Mouse (Mus musculus): ENCODE measurements around the gene B4galnt3. TPM values are rescaled to one million over a fixed set of nuclear protein-coding genes. Genes with fewer than 3 reads are reported as not detected.

B4galnt3 gene
- polyA plus RNA-seq, 1 experiment from 2014 or later = 1.3 TPM

GRCm38 (mm10) chr6:120246676-120247075, 47.7 kb downstream of the B4galnt3 start:
- no peak overlapping the region for H3K9ac ChIP-seq (ENCODE audit: low read depth, low read length)
- 74% methylated on average over 5 of the region's 5 CpGs for WGBS
- no peaks in the 10 kb centered on the region for H3K27me3 ChIP-seq (replicated peaks; ENCODE audit: control insufficient read depth, insufficient read depth, low read length)
- H3K4me3 ChIP-seq (ENCODE audit: low read depth, low read length) = no peak overlapping the region
- no peak for ATAC-seq (ENCODE audit: low read depth)
- H3K9me3 ChIP-seq (ENCODE audit: control insufficient read depth, low read length) = no peaks in the 10 kb centered on the region
- no peak for DNase-seq (ENCODE audit: low spot score)
- H3K4me1 ChIP-seq (ENCODE audit: control insufficient read depth, insufficient read depth, low read length) = no peaks in the 10 kb centered on the region
- no peaks in the 10 kb centered on the region for H3K36me3 ChIP-seq (ENCODE audit: control insufficient read depth, insufficient read depth, low read length)
- H3K27ac ChIP-seq (replicated peaks; ENCODE audit: low read depth, low read length) = no peak overlapping the region
- no peak overlapping the region for H3K4me2 ChIP-seq (ENCODE audit: low read depth, low read length)

GRCm38 (mm10) chr6:120243250-120243649, 51.1 kb downstream of the B4galnt3 start:
- no peak overlapping the region for H3K4me3 ChIP-seq (ENCODE audit: low read depth, low read length)
- H3K9me3 ChIP-seq (ENCODE audit: control insufficient read depth, low read length) = no peaks in the 10 kb centered on the region
- peak; percentile 9 for DNase-seq (ENCODE audit: low spot score)
- no peak for ATAC-seq (ENCODE audit: low read depth)
- H3K27me3 ChIP-seq (replicated peaks; ENCODE audit: control insufficient read depth, insufficient read depth, low read length) = no peaks in the 10 kb centered on the region
- no peaks in the 10 kb centered on the region for H3K4me1 ChIP-seq (ENCODE audit: control insufficient read depth, insufficient read depth, low read length)
- H3K9ac ChIP-seq (ENCODE audit: low read depth, low read length) = no peak overlapping the region
- no peak overlapping the region for H3K4me2 ChIP-seq (ENCODE audit: low read depth, low read length)
- WGBS = 71% methylated on average over 8 of the region's 8 CpGs
- H3K36me3 ChIP-seq (ENCODE audit: control insufficient read depth, insufficient read depth, low read length) = no peaks in the 10 kb centered on the region
- 0 out of 2 replicates have a peak overlapping the region, but pooled peaks have one; percentile 18 for H3K27ac ChIP-seq (replicated peaks; ENCODE audit: low read depth, low read length)

GRCm38 (mm10) chr6:120242530-120242929, 51.8 kb downstream of the B4galnt3 start:
- no peak for DNase-seq (ENCODE audit: low spot score)
- WGBS = 65% methylated on average over 8 of the region's 8 CpGs
- no peak overlapping the region for H3K4me3 ChIP-seq (ENCODE audit: low read depth, low read length)
- no peaks in the 10 kb centered on the region for H3K9me3 ChIP-seq (ENCODE audit: control insufficient read depth, low read length)
- H3K36me3 ChIP-seq (ENCODE audit: control insufficient read depth, insufficient read depth, low read length) = no peaks in the 10 kb centered on the region
- H3K27me3 ChIP-seq (replicated peaks; ENCODE audit: control insufficient read depth, insufficient read depth, low read length) = no peaks in the 10 kb centered on the region
- H3K4me2 ChIP-seq (ENCODE audit: low read depth, low read length) = no peak overlapping the region
- no peak overlapping the region for H3K27ac ChIP-seq (replicated peaks; ENCODE audit: low read depth, low read length)
- no peak overlapping the region for H3K9ac ChIP-seq (ENCODE audit: low read depth, low read length)
- H3K4me1 ChIP-seq (ENCODE audit: control insufficient read depth, insufficient read depth, low read length) = no peaks in the 10 kb centered on the region
- no peak for ATAC-seq (ENCODE audit: low read depth)

GRCm38 (mm10) chr6:120241453-120241852, 52.9 kb downstream of the B4galnt3 start:
- Histone ChIP-seq H3K27me3 (replicated peaks; ENCODE audit: control insufficient read depth, insufficient read depth, low read length) (no peaks in the 10 kb centered on the region), H3K4me3 (ENCODE audit: low read depth, low read length) (no peak overlapping the region), H3K9me3 (ENCODE audit: control insufficient read depth, low read length) (no peaks in the 10 kb centered on the region), H3K27ac (replicated peaks; ENCODE audit: low read depth, low read length) (no peak overlapping the region), H3K4me2 (ENCODE audit: low read depth, low read length) (no peak overlapping the region), H3K9ac (ENCODE audit: low read depth, low read length) (no peak overlapping the region), H3K4me1 (ENCODE audit: control insufficient read depth, insufficient read depth, low read length) (no peaks in the 10 kb centered on the region), H3K36me3 (ENCODE audit: control insufficient read depth, insufficient read depth, low read length) (no peaks in the 10 kb centered on the region)
- DNase-seq (ENCODE audit: low spot score) (no peak), ATAC-seq (ENCODE audit: low read depth) (no peak)
- WGBS = 86% methylated on average over 12 of the region's 12 CpGs

- no peak for ATAC-seq (ENCODE audit: low read depth)
- Histone ChIP-seq H3K27me3 (replicated peaks; ENCODE audit: control insufficient read depth, insufficient read depth, low read length) (no peaks in the 10 kb centered on the region), H3K4me2 (ENCODE audit: low read depth, low read length) (no peak overlapping the region), H3K36me3 (ENCODE audit: control insufficient read depth, insufficient read depth, low read length) (no peaks in the 10 kb centered on the region), H3K4me3 (ENCODE audit: low read depth, low read length) (no peak overlapping the region), H3K27ac (replicated peaks; ENCODE audit: low read depth, low read length) (no peak overlapping the region), H3K9ac (ENCODE audit: low read depth, low read length) (no peak overlapping the region), H3K9me3 (ENCODE audit: control insufficient read depth, low read length) (no peaks in the 10 kb centered on the region), H3K4me1 (ENCODE audit: control insufficient read depth, insufficient read depth, low read length) (no peaks in the 10 kb centered on the region)
- 83% methylated on average over 5 of the region's 5 CpGs for WGBS
- no peak for DNase-seq (ENCODE audit: low spot score)
Measured at GRCm38 (mm10) chr6:120240461-120240860, 53.9 kb downstream of the B4galnt3 start.

GRCm38 (mm10) chr6:120235874-120236273, 58.5 kb downstream of the B4galnt3 start:
- Histone ChIP-seq H3K36me3 (ENCODE audit: control insufficient read depth, insufficient read depth, low read length) (no peaks in the 10 kb centered on the region), H3K27me3 (replicated peaks; ENCODE audit: control insufficient read depth, insufficient read depth, low read length) (no peaks in the 10 kb centered on the region), H3K4me3 (ENCODE audit: low read depth, low read length) (no peak overlapping the region), H3K4me1 (ENCODE audit: control insufficient read depth, insufficient read depth, low read length) (no peaks in the 10 kb centered on the region), H3K9ac (ENCODE audit: low read depth, low read length) (no peak overlapping the region), H3K27ac (replicated peaks; ENCODE audit: low read depth, low read length) (no peak overlapping the region), H3K9me3 (ENCODE audit: control insufficient read depth, low read length) (no peaks in the 10 kb centered on the region), H3K4me2 (ENCODE audit: low read depth, low read length) (no peak overlapping the region)
- ATAC-seq (ENCODE audit: low read depth) = peak; percentile 67; the same call in 1 of the 2 replicates
- DNase-seq (ENCODE audit: low spot score) = peak; percentile 39
- 37% methylated on average over 7 of the region's 7 CpGs for WGBS

GRCm38 (mm10) chr6:120232885-120233284, 61.5 kb downstream of the B4galnt3 start:
- H3K4me1 ChIP-seq (ENCODE audit: control insufficient read depth, insufficient read depth, low read length) = no peaks in the 10 kb centered on the region
- no peak for ATAC-seq (ENCODE audit: low read depth)
- no peak overlapping the region for H3K4me3 ChIP-seq (ENCODE audit: low read depth, low read length)
- WGBS = 91% methylated on average over 6 of the region's 6 CpGs
- H3K4me2 ChIP-seq (ENCODE audit: low read depth, low read length) = no peak overlapping the region
- no peaks in the 10 kb centered on the region for H3K36me3 ChIP-seq (ENCODE audit: control insufficient read depth, insufficient read depth, low read length)
- DNase-seq (ENCODE audit: low spot score) = no peak
- H3K9me3 ChIP-seq (ENCODE audit: control insufficient read depth, low read length) = no peaks in the 10 kb centered on the region
- no peaks in the 10 kb centered on the region for H3K27me3 ChIP-seq (replicated peaks; ENCODE audit: control insufficient read depth, insufficient read depth, low read length)
- H3K9ac ChIP-seq (ENCODE audit: low read depth, low read length) = no peak overlapping the region
- no peak overlapping the region for H3K27ac ChIP-seq (replicated peaks; ENCODE audit: low read depth, low read length)

GRCm38 (mm10) chr6:120230441-120230840, 63.9 kb downstream of the B4galnt3 start:
- no peak overlapping the region for H3K4me2 ChIP-seq (ENCODE audit: low read depth, low read length)
- H3K27ac ChIP-seq (replicated peaks; ENCODE audit: low read depth, low read length) = no peak overlapping the region
- DNase-seq (ENCODE audit: low spot score) = no peak
- H3K36me3 ChIP-seq (ENCODE audit: control insufficient read depth, insufficient read depth, low read length) = no peaks in the 10 kb centered on the region
- 38% methylated on average over 1 of the region's 1 CpGs for WGBS
- no peaks in the 10 kb centered on the region for H3K27me3 ChIP-seq (replicated peaks; ENCODE audit: control insufficient read depth, insufficient read depth, low read length)
- no peaks in the 10 kb centered on the region for H3K4me1 ChIP-seq (ENCODE audit: control insufficient read depth, insufficient read depth, low read length)
- no peak overlapping the region for H3K9ac ChIP-seq (ENCODE audit: low read depth, low read length)
- ATAC-seq (ENCODE audit: low read depth) = no peak
- H3K9me3 ChIP-seq (ENCODE audit: control insufficient read depth, low read length) = no peaks in the 10 kb centered on the region
- H3K4me3 ChIP-seq (ENCODE audit: low read depth, low read length) = no peak overlapping the region

- H3K27ac ChIP-seq (replicated peaks; ENCODE audit: low read depth, low read length) = no peak overlapping the region
- ATAC-seq (ENCODE audit: low read depth) = no peak
- 75% methylated on average over 7 of the region's 7 CpGs for WGBS
Measured at GRCm38 (mm10) chr6:120229806-120230205, 64.6 kb downstream of the B4galnt3 start.

More at GRCm38 (mm10) chr6:120229806-120230205, 64.6 kb downstream of the B4galnt3 start:
- Histone ChIP-seq H3K9ac (ENCODE audit: low read depth, low read length) (no peak overlapping the region), H3K36me3 (ENCODE audit: control insufficient read depth, insufficient read depth, low read length) (no peaks in the 10 kb centered on the region), H3K4me1 (ENCODE audit: control insufficient read depth, insufficient read depth, low read length) (no peaks in the 10 kb centered on the region), H3K4me2 (ENCODE audit: low read depth, low read length) (no peak overlapping the region), H3K4me3 (ENCODE audit: low read depth, low read length) (no peak overlapping the region), H3K9me3 (ENCODE audit: control insufficient read depth, low read length) (no peaks in the 10 kb centered on the region), H3K27me3 (replicated peaks; ENCODE audit: control insufficient read depth, insufficient read depth, low read length) (no peaks in the 10 kb centered on the region)
- no peak for DNase-seq (ENCODE audit: low spot score)
